Mouse (Mus musculus) hindbrain, embryonic 11.5 days (tissue): ENCODE results near the gene Acta1. TPM values are rescaled to one million over a fixed set of nuclear protein-coding genes. Genes with fewer than 3 reads are reported as not detected.
A peak's percentile ranks its signal among the peaks of the same experiment; 100 is the strongest.

Source experiments
- ATAC-seq: fragments of 200-750 bp; cut with Nextera tagmentation; 2 replicates; pipeline ENCODE4 v1.8.0; 2017; ENCODE audit warnings: mild to moderate bottlenecking, moderate TSS enrichment, moderate library complexity; ENCODE audit not compliant: low FRiP score
- DNase-seq: peaks from one replicate; pipeline ENCODE4 v3.0.0-alpha.2; 2015; ENCODE audit warnings: low spot score
- H3K27ac ChIP-seq: fragments of 300-500 bp; sonication (generic); 2 replicates; pipeline ENCODE4 v1.5.1; 2014; ENCODE audit warnings: mild to moderate bottlenecking, low read depth, low read length
- H3K27me3 ChIP-seq: fragments of 300-500 bp; sonication (generic); 2 replicates; pipeline ENCODE4 v1.6.1; 2014; ENCODE audit warnings: mild to moderate bottlenecking, low read length, moderate library complexity, mixed read lengths; ENCODE audit not compliant: control insufficient read depth, insufficient read depth
- H3K36me3 ChIP-seq: fragments of 300-500 bp; sonication (generic); 2 replicates; pipeline ENCODE4 v1.6.1; 2014; ENCODE audit warnings: mild to moderate bottlenecking, low read length, moderate library complexity, mixed read lengths; ENCODE audit not compliant: control insufficient read depth, insufficient read depth
- H3K4me1 ChIP-seq: fragments of 300-500 bp; sonication (generic); replicated peaks from 2 replicates; pipeline ENCODE4 v1.6.1; 2014; ENCODE audit warnings: low read length, mixed read lengths; ENCODE audit not compliant: control insufficient read depth, insufficient read depth
- H3K4me2 ChIP-seq: fragments of 300-500 bp; sonication (generic); replicated peaks from 2 replicates; pipeline ENCODE4 v1.6.1; 2014; ENCODE audit warnings: mild to moderate bottlenecking, low read depth, low read length
- H3K4me3 ChIP-seq: fragments of 300-500 bp; sonication (generic); 2 replicates; pipeline ENCODE4 v1.5.1; 2014; ENCODE audit warnings: low read depth, low read length
- H3K9ac ChIP-seq: fragments of 300-500 bp; sonication (generic); 2 replicates; pipeline ENCODE4 v1.6.1; 2014; ENCODE audit warnings: low read depth, low read length
- H3K9me3 ChIP-seq: fragments of 300-500 bp; sonication (generic); 2 replicates; pipeline ENCODE4 v1.6.1; 2016; ENCODE audit warnings: low read length; ENCODE audit not compliant: control insufficient read depth
- WGBS: fragments of 180-500 bp; shearing (Covaris S2); extraction: QIAGEN DNeasy Blood & Tissue Kit; methylation state at CpG from one replicate; pipeline ENCODE4 v1.1.7; 2014; 5-methylcytosine and 5-hydroxymethylcytosine counted together
- polyA plus RNA-seq: library from polyadenylated mRNA; unstranded; fragments of >200 nt; fragmentation: Nextera tagmentation; extraction: Ambion mirVana; gene quantifications from 2 replicates; pipeline ENCODE4 v1.2.1, GENCODE M21; 2014

Gene Acta1
- polyA plus RNA-seq, 1 experiment from 2014 or later: 5.2 TPM

DNA sequence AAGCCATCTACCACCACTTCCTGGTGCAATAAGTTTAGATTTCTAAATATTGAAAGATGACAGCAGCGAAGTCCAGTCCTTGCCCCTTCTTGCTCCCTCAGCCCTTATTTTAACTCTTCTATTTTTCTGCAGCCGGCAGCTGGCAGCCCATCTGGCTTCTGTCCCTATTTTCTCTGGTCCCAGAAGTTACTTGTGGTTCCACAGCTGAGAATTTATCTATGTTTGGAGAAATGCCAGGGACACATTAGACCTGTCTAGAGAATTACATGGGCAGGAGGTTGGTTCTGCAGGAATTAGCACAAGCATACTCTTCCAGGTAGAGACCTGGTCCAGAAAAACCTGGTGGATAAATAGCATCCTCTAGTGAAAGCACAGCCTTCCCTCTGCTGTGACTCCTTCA lies 16.7 kb downstream of the Acta1 start:
- Histone ChIP-seq H3K27me3 (no peaks in the 10 kb centered on the region), H3K9me3 (no peaks in the 10 kb centered on the region), H3K4me2 (no peak overlapping the region), H3K9ac (no peak overlapping the region), H3K4me3 (no peak overlapping the region), H3K4me1 (no peaks in the 10 kb centered on the region), H3K27ac (no peak overlapping the region), H3K36me3 (no peaks in the 10 kb centered on the region)
- ATAC-seq (no peak), DNase-seq (no peak)
- WGBS: 93% methylated on average over 2 of the region's 2 CpGs

DNA sequence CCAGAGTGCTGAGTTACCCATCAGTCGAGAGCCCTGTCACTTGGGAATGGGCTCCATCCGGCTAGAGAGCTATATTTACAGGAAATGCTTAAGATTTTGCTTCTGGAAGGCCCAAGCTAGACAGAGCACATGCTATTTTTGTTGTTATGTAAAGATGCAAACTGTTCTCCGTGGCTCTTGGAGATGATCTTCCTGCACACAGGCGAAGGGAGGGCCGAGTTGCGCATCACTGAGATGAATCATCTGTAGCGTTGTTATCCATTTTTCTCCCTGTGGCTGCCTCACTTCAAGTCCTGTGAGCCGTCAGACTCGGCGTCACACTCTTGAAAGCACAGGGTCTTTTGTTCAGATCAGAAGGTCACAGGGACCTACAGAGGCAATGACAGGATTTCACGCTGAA lies 20.2 kb downstream of the Acta1 start:
- Histone ChIP-seq H3K36me3 (no peaks in the 10 kb centered on the region), H3K27ac (no peak overlapping the region), H3K4me1 (no peaks in the 10 kb centered on the region), H3K9ac (no peak overlapping the region), H3K4me3 (no peak overlapping the region), H3K9me3 (no peaks in the 10 kb centered on the region), H3K27me3 (no peaks in the 10 kb centered on the region), H3K4me2 (no peak overlapping the region)
- no peak for ATAC-seq
- WGBS: 83% methylated on average over 11 of the region's 11 CpGs
- no peak for DNase-seq

GRCm38 (mm10) chr8:123873364-123873763 lies 21.2 kb downstream of the Acta1 start:
- Histone ChIP-seq H3K36me3 (no peaks in the 10 kb centered on the region), H3K9ac (no peak overlapping the region), H3K4me1 (no peaks in the 10 kb centered on the region), H3K27me3 (no peaks in the 10 kb centered on the region), H3K4me3 (no peak overlapping the region), H3K9me3 (no peaks in the 10 kb centered on the region), H3K4me2 (no peak overlapping the region), H3K27ac (no peak overlapping the region)
- no peak for DNase-seq
- ATAC-seq: no peak
- 82% methylated on average over 6 of the region's 6 CpGs for WGBS

GRCm38 (mm10) chr8:123872048-123872447 lies 22.5 kb downstream of the Acta1 start:
- Histone ChIP-seq H3K4me3 (no peak overlapping the region), H3K27me3 (no peaks in the 10 kb centered on the region), H3K27ac (no peak overlapping the region), H3K4me2 (no peak overlapping the region), H3K9me3 (no peaks in the 10 kb centered on the region), H3K9ac (no peak overlapping the region), H3K36me3 (no peaks in the 10 kb centered on the region), H3K4me1 (no peaks in the 10 kb centered on the region)
- DNase-seq (no peak), ATAC-seq (no peak)
- WGBS: 77% methylated on average over 9 of the region's 9 CpGs

DNA sequence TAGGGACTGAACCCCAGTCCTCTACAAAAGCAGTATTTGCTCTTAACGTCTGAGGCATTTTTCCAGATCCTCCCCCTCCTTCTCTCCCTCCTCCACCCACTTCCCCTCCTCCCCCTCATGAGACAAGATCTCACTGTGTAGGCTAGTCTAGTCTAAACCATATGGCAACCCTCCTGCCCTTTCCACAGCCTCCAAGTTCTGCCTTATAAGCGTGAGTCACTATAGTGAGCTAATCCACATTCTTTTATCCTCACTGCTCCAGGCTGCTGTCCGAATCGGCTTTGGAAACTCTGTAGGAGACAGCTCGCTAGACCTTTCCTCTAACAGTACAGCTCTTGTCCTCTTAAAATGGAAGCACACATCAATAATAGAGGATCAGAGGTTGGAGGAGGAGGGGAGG lies 27.6 kb downstream of the Acta1 start:
- Histone ChIP-seq H3K27ac (no peak overlapping the region), H3K9me3 (no peaks in the 10 kb centered on the region), H3K36me3 (no peaks in the 10 kb centered on the region), H3K27me3 (0 out of 2 replicates have a peak, but pooled peaks cover 3% of the 10 kb centered on the region), H3K9ac (no peak overlapping the region), H3K4me2 (no peak overlapping the region), H3K4me3 (no peak overlapping the region), H3K4me1 (no peaks in the 10 kb centered on the region)
- DNase-seq: no peak
- WGBS: 50% methylated on average over 5 of the region's 5 CpGs
- ATAC-seq: no peak

GRCm38 (mm10) chr8:123865786-123866185 lies 28.8 kb downstream of the Acta1 start:
- no peaks in the 10 kb centered on the region for H3K36me3 ChIP-seq
- H3K27ac ChIP-seq: no peak overlapping the region
- peaks cover 5% of the 10 kb centered on the region; the same call in 1 of the 2 replicates for H3K27me3 ChIP-seq
- DNase-seq (no peak), ATAC-seq (no peak)
- WGBS: 77% methylated on average over 7 of the region's 7 CpGs
- H3K9me3 ChIP-seq: no peaks in the 10 kb centered on the region
- no peak overlapping the region for H3K4me3 ChIP-seq
- no peaks in the 10 kb centered on the region for H3K4me1 ChIP-seq
- no peak overlapping the region for H3K9ac ChIP-seq
- H3K4me2 ChIP-seq: no peak overlapping the region

DNA sequence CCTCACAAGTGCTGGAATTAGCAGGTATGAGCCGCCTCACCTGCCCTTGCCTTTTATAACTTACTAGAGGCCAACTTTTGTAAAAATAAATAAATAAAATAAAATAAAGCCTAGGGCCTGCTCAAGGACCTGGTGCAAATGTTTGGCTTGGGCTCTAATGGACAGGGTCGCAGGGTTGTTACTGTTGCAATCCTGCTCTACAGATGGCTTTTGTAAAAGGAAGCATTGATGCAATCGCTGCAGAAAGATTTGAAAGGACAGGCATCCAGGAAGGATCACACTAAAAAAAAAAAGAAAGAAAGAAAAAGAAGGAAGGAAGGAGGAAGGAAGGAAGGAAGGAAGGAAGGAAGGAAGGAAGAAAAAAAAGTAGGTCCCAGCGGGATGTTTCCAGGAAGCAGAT lies 34.2 kb downstream of the Acta1 start:
- Histone ChIP-seq H3K27me3 (peaks cover 11% of the 10 kb centered on the region; the same call in 1 of the 2 replicates), H3K4me2 (no peak overlapping the region), H3K9ac (no peak overlapping the region), H3K9me3 (no peaks in the 10 kb centered on the region), H3K4me1 (0 out of 2 replicates have a peak, but pooled peaks cover 2% of the 10 kb centered on the region), H3K27ac (no peak overlapping the region), H3K4me3 (peak overlapping the region; percentile 94), H3K36me3 (no peaks in the 10 kb centered on the region)
- 79% methylated on average over 4 of the region's 4 CpGs for WGBS
- no peak for ATAC-seq
- DNase-seq: no peak

DNA sequence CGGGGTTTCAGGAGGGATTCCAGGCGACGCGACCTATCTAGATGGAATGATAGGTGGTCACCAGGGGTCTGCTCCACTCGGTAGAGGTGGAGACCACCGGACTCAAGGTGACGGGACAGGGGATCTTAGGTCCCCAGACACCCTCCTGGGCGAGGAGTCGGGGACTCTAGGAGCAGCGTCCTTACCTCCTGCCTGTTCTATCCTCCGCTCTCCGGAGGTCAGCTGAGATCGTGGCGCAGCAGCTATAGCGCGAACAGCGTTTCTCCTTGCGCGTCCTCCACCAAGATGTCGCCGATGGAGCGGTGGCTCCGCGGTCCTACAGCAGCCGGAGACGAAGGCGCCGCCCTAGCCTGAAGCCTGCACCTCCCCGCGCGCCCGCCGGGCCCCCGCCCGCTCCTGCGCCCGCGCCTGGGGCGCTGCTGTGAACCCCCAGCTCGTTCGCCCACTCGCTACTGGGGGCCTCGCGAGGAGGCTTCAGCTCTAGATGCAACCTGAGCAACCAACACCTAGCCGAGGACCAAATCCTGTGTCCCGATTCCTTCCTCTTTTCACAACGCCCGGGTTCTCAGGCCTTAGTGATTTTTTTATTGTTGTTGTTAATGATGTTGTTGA lies 34.8 kb downstream of the Acta1 start, which contains the start of gene Ccsap:
Gene Ccsap, minus strand, starts transcription at position 562 of the 612 bp plus-strand sequence.
- H3K27ac ChIP-seq: peak within 1 kb of the TSS; percentile 68
- H3K4me1 ChIP-seq: 0 out of 2 replicates have a peak, but pooled peaks cover 2% of the 10 kb centered on the region
- H3K4me3 ChIP-seq: peak within 1 kb of the TSS; percentile 94
- no peak for DNase-seq
- H3K9me3 ChIP-seq: no peaks in the 10 kb centered on the region
- no peaks in the 10 kb centered on the region for H3K36me3 ChIP-seq
- ATAC-seq: no peak; the same call in 1 of the 2 replicates
- H3K27me3 ChIP-seq: peaks cover 11% of the 10 kb centered on the region; the same call in 1 of the 2 replicates
- 2% methylated on average over 48 of the region's 48 CpGs for WGBS
- H3K4me2 ChIP-seq: peak within 1 kb of the TSS; percentile 96
- H3K9ac ChIP-seq: peak within 1 kb of the TSS; percentile 80
